Mouse (Mus musculus): ENCODE measurements at regions not wholly inside any gene's neighbourhood (a gene's known extent, or its start where the extent isn't known, plus 50 kb on each side); places are given as distances from the start of the nearest gene placed in this dataset.
A peak's percentile ranks its signal among the peaks of the same experiment; 100 is the strongest.
"Not testable (repeated sequence)": the region's sequence is repeated elsewhere in the genome, so short reads cannot be mapped to it uniquely, and the experiment has no call there.

DNA sequence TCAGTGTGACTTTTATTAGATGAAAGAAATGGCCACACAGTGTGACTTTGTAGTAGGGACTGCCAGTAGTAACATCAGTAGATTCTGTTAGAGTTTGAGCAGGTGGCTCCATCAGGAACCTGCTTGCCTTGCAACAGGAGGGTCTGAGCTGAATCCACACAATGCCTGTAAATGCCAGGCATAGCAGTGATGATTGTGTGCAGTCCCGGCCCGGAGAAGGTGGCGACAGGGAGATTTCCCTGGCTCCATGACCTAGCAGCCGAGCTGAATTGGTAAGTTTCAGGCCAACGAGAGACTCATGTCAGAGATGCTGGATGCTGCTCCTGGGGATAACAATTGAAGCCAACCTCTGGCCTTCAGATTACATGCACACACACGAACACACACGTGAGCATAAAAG is 102.8 kb upstream of the Tbl1xr1 start:
- DNase-seq = no peak

DNA sequence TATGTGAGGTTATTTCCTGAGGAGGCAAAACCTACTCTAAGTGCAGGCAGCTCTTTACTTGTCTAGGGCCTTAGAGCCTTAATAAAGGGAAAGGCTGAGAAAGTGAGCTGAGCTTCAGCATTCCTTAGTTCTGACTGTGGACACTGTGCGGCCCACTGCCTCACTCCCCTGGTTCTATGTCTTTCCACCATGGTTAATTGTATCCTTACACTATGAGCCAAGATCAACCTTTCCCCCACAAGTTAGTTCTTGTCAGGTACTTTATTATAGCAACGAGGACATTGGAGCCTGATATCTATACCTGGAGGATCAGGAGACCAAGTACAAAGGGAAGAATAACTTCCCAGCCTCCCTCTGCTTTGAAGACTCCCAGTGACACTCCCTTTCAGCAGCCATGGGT is 101.7 kb upstream of the Tbl1xr1 start:
- no peak for DNase-seq

DNA sequence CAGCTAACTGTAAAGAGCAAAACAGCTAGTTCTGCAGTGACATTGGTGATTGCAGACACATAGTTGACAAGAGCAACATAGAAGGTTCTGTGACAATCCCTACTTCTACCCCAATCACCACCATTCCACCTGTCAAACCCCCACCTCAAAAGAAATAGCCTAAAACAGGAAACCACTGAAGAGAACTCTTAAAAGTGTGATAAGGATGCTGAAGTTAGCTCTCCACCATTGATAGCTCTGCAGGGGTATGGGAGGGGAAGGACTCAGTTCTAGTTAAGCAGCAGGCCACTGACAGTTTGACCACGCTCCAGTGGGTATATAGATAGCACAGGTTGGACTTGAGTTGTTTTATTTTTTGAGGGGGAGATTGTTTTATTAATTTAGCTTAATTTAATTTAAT is 98.7 kb upstream of the Tbl1xr1 start:
- DNase-seq = no peak

DNA sequence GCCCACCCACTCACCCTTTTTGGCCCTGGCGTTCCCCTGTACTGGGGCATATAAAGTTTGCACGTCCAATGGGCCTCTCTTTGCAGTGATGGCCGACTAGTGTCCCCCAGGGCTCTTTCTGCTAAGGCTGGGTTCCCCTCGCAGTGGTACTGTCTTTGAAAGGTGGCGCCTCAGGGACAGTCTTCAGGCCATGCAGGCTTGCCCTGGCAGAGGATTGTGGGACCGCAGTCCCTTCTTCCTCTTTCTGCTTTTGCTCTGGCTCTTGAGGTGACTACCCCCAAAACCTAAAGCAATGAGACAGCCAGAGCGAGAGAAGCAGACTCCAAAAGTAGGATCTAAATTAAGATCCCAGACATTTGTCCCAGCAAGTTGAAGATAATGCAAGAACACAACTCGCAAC is 93.5 kb upstream of the Tbl1xr1 start:
- peak in 1 of 2 experiments; percentile 51 for DNase-seq

DNA sequence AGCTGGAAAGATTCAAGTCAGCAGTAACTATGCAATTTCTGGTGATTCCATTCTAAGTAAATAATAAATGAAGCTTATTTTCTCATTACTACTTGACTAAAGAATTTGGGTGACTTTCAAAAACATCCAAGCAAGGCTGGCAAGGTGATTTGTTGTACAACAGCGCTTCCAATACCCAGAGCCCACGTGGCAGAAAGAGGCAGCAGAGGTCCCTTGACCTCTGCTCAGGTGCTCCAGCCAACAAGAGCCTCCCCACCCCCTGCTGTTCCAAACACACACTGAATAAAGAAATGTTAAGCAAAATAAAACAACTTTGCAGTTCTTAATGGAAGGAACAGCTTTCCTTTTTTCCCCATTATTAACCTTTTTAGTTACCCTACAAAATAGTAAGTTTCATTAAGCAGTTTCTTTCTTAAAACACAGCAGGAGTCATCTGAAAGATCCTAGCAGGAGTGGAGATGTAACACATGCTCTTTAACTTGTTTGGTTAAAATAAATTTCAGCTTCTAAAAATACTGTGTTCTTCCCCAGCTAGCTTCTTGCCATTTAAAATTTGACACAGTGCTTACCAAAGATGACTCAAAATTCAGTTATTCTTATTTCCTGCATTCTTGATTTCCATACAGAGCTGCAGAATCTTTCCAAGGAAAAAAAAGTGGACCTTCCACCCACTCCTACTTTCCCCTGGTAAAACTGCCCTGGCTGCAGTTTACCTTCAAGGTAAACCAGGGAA is 92.3 kb upstream of the Tbl1xr1 start:
- DNase-seq = no peak

DNA sequence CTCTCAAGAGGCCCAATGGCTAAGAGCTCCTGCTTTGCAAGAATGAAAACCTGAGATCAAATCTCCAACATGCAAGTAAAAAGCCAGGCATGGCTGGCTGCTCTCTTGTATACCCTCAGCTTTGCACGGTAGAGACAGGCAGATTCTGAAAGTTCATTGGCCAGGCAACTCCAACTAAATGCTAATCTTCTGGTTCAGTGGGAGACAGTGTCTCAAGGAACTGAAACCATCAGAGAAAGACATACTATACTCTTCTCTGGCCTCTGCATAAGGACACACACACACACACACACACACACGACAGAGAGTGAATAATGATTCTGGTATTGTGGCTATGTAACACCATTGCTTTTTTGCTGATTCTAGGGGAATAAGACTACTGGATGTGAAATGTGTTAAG is 91.6 kb upstream of the Tbl1xr1 start:
- no peak for DNase-seq

DNA sequence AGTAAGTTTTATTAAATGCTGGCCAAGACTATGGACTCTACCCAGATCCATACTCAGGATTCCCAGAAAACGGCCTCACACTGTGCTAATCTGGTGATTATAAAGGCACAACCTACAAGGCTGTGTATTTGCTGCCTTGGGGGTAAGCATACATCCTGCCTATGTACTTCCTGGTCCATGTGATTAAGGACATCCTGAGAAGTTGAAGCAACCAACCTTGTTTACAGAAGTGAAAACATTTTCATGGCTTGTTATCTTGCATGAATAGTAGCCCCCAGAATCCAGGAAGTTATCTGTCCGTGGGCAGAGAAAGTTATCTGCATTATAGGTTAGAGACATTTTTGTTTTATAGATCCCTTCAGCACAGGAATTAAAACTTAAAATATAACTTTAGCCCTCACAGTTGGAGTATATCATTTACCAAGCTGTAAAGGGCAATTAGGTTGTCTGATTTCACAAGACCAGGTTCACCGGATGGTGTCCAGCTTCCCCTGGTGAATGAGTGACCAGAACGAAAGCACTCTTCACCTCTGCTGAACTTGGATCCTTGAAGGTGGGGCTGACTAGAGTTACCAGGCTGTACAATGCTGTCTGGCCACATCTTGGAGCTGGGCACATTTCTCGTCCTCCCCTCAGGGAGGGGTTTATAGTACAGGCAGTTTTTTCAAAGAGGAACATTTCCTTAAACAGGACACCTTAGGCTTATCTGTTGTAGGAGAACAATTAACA is 90.1 kb upstream of the Tbl1xr1 start:
- DNase-seq = no peak

DNA sequence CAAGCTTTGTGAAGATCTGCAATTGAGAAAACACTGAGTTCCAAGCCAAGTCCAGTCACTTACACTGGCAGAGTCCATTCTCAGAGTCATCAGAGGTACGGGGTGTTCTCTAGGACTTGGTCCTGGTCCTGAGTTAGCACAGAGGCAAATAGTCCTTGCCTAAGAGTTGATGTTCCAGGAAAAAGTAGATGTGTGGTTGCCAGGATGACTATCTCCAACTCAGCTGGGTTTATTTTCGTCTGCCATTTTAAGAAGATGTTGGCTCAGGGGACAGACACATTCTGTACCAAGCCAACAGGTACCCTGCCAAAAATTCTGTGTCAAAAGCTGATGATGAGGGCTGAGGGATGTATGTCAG is 89.6 kb upstream of the Tbl1xr1 start:
- no peak for DNase-seq

DNA sequence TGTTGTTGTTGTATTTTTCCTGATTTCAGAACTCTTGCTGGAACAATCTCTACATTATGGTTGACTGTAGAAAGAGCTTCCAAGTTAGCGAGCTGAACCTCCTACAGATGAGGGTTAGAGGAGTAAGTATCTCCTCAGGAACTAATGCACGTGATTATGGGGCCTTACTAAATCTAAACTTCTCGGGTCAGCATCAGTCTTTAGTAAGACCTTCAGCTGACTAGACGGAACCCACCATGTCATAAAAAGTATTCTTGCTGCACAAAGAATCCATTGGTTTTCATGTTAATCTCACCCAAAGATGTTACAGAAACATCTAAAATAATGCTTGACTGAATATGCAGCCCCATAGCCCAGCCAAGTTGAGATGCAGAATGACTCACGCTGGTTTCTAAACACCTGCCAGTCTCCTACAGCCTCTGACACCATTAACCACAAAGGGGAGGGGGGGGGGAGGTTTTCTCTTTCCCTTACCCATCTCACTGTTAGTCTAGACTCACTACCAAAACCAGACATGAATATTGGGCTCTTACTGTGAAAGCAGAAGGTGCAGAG is 88.9 kb upstream of the Tbl1xr1 start:
- DNase-seq = no peak

DNA sequence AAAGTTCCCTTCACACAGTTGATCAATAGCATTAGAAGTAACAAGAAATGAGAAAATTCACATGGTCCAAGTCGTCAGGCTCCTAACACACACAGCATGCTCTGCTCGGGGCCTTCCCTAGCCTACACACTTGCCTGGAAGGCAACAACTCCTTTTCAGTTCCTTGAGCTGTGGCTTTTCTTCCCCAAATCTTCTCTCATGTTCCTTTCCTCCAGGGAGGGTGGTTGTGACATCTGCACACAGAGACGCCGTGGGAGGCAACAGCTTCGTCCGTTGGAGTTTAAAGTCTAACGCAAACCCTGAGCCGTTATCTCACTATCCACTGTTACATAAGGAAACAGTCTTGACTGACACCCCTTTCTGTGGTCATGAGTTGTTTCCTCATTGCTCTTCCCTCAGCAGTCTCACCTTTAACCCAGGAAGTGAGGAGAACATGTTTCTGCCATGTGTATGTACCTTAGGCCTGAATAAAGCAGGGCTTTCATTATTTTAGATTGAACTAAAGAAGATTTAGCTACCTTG is 88.4 kb upstream of the Tbl1xr1 start:
- DNase-seq = peak; percentile 13 to 39

DNA sequence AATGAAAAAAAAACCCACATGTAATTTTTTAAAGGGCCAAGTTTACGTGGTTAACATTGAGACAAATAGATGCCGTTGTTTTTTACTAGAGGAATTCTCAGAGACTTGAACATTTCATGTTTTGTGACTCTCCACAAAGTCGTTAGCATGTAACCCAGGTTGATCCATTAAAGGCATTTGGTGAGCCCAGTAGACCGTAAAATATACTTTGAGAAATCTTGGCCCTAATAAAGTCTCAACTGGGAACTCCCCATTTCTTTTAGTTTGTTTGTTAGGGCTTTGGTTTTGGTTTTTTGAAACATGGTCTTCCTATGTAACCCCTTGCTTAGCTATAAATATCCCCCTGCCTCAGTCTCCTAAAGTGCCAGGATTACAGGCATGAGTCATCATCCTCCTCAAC is 85.9 kb upstream of the Tbl1xr1 start:
- no peak for DNase-seq

DNA sequence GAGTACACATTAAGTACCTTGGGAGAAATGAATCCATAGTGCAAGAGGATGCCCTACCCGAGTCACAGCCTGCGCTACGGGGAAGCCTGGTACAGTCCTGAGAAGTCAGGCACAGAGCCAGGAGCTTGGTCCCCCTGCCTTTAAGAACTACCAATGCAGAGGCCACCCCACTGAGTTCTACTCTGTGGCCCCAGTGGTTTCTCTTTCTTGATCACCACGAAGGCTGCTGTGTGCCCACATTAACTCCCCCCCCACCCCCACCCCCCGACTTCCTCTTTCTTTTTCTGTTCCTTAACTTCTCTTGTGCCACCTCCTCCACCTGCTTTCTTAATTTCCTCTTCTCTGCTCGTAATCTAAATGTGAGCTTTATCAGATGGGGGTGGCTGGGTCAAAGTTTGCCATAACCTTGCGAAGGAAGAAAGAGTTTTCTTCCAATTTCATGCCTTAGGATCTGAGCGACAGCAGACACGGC is 84.7 kb upstream of the Tbl1xr1 start:
- peak; percentile 57 to 64 for DNase-seq

DNA sequence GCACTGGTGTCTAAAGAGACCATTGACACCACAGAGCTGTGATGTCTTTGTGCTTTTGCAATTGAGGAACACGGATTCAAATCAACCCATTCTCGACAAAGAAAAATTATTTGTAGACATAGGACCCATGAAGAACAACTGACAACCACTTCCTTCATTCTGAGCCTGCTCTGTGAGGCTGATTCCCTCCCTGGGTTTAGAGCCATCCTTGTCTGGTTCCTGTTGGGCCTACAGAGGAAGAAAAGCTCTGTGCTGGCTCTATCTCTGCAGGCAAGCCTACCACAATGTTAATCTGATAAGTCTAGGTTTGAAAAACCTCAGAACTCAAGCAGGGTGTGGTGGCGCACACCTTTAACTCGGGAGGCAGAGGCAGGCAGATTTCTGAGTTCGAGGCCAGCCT is 84.2 kb upstream of the Tbl1xr1 start:
- no peak for DNase-seq

DNA sequence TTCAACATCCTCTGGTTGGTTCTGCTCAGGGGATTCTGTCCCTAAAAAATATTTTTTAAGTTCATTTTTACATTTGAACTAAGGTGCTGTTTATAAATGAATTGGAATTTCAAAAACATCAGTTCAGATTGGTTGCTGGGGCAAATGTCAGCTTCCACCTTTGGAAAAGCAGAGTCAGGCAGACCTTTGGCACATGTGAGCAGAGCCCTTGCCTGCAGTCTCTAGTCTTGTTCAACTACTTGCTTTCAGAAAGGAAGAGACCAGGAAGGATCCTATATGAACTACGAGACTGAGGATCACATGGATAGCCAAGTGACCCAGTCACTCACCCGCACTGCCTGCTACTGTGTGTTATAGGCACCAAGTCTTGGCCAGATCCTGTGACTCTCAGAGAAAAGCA is 82.5 kb upstream of the Tbl1xr1 start:
- DNase-seq = no peak

DNA sequence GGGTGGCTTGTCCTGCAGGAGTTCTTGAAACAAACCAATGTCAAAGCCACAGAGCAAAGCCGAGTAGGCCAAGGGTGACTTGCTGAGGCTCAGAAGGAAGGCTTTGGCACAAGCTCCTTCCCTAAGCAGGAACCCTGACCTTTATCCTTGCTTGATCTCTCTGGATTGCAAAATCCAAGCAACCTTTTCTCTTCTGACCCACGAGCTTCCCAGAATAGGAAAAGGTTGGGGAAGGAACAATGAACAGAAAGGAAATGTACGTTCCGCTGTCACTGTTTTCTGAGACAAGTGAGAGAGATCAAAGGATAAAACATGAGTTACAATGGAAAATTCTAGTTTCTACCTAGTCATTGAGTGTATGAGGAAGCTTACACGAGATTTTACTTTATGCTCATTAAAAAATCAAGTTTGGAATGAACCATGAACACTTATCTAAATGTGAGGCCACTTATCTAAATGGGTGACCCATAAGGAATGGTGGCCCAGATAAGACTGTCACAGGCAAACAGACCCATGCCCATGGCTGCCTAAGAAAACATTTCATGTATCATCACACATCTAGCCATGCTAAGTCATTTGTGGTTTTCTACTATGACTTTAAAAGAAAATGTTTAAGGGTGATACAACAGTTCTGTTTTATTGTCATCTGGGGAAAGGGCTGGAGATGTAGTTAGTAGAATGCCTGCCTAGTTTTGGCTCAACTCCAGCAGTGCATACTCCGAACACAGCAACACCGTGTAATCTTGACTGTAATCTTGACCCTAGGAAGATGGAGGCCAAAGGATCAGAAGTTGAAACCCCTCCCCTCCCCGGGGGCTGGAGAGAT is 80.7 kb upstream of the Tbl1xr1 start:
- DNase-seq = no peak

DNA sequence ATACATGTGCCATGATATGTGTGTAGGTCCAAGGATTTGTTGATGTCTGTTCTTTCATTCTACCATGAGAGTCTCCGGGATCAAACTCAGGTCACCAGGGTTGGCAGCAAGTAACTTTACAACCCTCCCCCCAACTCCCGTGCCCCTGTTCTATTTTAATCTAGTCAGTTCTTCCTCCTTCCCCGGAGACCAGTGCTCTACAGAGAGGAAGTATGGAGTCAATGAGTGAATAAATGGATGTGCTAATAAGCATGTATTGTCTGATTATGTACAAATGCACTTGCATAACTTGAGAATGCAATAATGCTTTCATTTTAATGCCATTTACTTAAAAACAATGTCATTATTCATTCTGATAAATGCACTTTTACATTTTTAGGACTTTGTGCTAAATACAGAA is 79.1 kb upstream of the Tbl1xr1 start:
- no peak for DNase-seq

DNA sequence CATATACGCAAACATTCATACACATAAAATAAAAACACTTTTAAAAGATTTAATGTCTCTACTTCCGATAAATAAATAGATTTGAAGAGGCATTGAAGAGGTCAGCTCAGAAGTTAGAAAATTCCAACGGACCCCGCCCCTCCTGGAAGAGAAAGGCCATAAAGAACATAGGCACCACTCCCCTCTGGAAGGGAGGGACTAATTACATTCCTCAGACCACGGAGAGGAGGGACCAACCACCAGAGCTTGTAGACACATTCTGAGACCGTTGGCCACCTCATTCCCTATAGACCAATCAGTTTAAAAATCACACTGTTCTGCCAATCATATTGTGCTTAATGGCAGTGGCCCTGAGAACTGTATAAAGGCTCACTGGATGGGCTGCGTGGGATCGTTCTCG is 71.0 kb upstream of the Tbl1xr1 start:
- DNase-seq = no peak

DNA sequence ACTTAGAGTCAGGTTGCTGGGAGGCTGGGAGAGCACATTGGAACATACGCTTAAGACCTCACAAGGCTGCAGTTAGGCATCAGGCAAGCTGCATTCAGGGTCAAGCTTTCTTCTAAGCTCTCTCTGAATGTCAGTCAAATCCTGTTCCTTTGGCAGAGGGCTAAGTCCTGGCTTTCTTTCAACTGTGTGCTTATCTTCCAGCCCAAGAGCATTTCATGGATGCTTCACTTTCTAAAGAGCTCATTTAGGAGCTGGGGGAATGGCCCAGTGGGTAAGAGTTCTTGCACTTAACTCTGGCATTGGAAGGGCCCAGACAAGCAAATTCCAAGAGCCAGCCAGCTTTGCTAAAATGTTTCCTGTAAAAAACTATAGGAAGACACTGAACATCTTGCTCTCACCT is 70.3 kb upstream of the Tbl1xr1 start:
- DNase-seq = no peak

DNA sequence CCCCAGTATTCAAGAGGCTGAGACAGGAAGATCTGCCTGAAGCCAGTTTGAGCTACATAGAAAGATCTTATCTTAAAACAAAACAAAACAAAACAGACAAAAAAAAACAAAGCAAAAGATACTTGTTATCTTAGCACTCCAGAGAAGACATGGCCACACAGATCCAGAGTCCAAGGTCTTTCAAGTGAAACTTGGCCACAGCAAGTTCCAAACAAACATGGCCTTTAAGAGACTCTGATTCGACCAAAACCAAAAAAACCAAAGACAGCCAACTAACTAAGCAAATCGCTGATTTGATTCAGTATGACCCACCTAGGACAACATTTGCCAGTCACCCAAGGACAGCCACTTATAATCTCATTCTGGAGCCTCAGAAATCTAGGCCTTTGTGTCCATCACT is 69.8 kb upstream of the Tbl1xr1 start:
- no peak for DNase-seq

DNA sequence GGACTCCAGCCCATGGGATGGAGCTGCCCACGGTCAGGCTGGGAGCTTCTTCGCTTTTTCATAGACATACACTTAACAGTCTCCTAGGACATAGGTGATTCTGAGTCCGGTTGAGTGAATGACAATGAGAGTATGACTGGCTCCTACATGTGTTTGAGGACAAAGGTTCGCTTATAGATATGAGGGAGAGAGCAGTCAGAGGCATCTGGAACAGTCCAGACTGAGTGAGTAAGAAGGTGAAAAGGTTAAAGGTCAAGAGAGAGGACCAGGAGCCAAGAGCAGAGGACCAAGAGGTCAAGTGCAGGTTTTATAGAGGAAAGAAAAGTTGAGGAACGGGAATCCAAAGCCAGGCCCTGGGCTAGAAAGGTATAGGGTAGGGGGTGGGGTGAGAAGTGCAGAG is 68.7 kb upstream of the Tbl1xr1 start:
- no peak for DNase-seq

DNA sequence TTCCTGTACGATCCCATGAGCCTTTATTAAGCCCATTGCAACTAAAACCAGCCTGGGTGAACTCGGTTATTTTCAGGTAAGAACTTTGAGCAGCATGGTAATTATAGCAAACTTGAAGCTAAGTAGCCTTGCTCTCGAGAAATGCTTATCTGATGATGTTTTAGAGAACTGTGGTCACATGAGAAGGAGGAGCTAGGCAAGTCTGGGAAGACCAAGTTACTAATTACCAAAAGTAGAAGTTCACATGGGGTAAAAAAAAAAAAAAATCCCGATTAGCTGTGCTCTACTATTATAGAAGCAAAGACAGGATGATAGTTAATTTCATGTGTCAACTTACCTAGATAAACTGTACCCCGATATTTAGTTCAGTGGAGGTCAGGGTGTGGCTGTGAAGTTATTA is 68.0 kb upstream of the Tbl1xr1 start:
- no peak for DNase-seq

DNA sequence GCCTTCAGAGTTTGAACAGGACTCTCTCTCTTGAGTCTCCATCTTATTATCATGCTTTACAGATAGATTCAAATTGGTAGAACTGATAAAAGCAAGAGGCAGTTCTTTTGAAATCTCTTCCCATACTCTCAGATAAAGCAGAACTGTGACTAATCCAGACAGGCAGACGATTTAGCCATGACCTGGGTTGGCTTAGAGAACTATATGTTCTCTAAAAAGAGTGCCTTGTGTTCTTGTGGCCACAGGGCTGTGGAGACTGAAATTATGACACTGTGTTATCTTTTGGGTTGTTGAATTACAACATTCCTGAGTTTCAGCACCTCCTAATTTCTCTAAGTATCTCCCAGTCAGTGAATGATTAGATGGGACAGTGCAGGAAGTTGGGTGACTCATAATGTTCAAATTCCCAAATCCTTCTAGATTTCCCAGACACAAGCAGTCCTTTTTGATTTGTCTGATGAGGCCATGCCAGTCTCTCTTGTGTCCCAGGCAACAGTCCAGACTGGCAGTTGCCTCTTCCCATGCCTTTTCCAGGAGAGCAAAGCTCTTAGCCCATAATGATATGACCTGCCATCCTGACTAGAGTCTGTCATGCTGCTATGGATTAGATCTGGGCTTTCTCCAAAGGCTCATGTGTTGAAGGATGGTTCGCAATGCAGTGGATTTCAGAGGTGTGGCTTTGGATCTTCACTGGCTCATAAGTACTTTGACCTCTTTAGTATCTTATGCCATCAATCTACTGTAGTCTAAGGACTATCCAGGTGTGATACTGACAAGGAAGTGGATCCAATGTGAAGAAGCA is 66.4 kb upstream of the Tbl1xr1 start:
- DNase-seq = no peak

DNA sequence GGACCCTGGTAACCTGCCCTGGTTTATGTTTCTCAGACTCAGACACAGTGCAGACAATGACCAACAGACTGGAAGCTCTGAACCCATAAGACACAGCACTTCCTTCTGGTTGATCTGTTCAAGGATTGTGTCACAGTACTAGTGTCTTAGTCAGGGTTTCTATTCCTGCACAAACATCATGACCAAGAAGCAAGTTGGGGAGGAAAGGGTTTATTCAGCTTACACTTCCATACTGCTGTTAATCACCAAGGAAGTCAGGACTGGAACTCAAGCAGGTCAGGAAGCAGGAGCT is 65.8 kb upstream of the Tbl1xr1 start:
- DNase-seq = not testable (repeated sequence)

All from spleen, adult 18-20 months (tissue).